Mouse (Mus musculus) adrenal gland, adult 18-20 months (tissue): Measurements from ENCODE around the gene Car8. TPM values are rescaled to one million over a fixed set of nuclear protein-coding genes. Genes with fewer than 3 reads are reported as not detected.
A peak's percentile ranks its signal among the peaks of the same experiment; 100 is the strongest.
"Not testable (repeated sequence)": the region's sequence is repeated elsewhere in the genome, so short reads cannot be mapped to it uniquely, and the experiment has no call there.

Source experiments
- DNase-seq, 2 experiments: peaks; one replicate each; pipeline ENCODE4 v3.0.0; 2021 to 2022; ENCODE audit warnings: low spot score in 2 of 2
- total RNA-seq, 2 experiments: library from RNA; stranded (reverse); gene quantifications; 1 replicate in 1 of 2; 2 replicates in 1 of 2; pipeline ENCODE4 v1.2.3; 2021

Car8 gene
- total RNA-seq, 2 experiments from 2014 or later, result 3.0 to 30.6 TPM

- no peak for DNase-seq
Observed at GRCm38 (mm10) chr4:8205089-8205649, 33.7 kb downstream of the Car8 start.

- DNase-seq, result no peak
Observed at GRCm38 (mm10) chr4:8203367-8203766, 35.5 kb downstream of the Car8 start.

GRCm38 (mm10) chr4:8201631-8202030 lies 37.2 kb downstream of the Car8 start:
- no peak for DNase-seq

GRCm38 (mm10) chr4:8200081-8200480 lies 38.8 kb downstream of the Car8 start:
- peak; percentile 25 to 29 for DNase-seq

GRCm38 (mm10) chr4:8198033-8198432 lies 40.8 kb downstream of the Car8 start:
- peak in 1 of 2 experiments; percentile 32 for DNase-seq

- no peak for DNase-seq
Observed at GRCm38 (mm10) chr4:8190441-8190840, 48.4 kb downstream of the Car8 start.

- no peak for DNase-seq
Observed at GRCm38 (mm10) chr4:8186921-8187687, 51.7 kb downstream of the Car8 start.

GRCm38 (mm10) chr4:8180576-8180975 lies 58.3 kb downstream of the Car8 start:
- no peak for DNase-seq

- DNase-seq, result no peak
Observed at GRCm38 (mm10) chr4:8154589-8155198, 84.1 kb downstream of the Car8 start.

GRCm38 (mm10) chr4:8153926-8154325 lies 84.9 kb downstream of the Car8 start:
- not testable (repeated sequence) for DNase-seq

GRCm38 (mm10) chr4:8137403-8137802 lies 101.4 kb downstream of the Car8 start:
- no peak for DNase-seq

- DNase-seq, result no peak
Observed at GRCm38 (mm10) chr4:8132024-8132423, 106.8 kb downstream of the Car8 start.

- no peak for DNase-seq
Observed at GRCm38 (mm10) chr4:8113558-8113957, 125.3 kb downstream of the Car8 start.

GRCm38 (mm10) chr4:8111891-8112290 lies 127.0 kb downstream of the Car8 start:
- DNase-seq, result no peak

GRCm38 (mm10) chr4:8109906-8110567 lies 128.8 kb downstream of the Car8 start:
- DNase-seq, result no peak

- no peak for DNase-seq
Observed at GRCm38 (mm10) chr4:8101466-8101865, 137.4 kb downstream of the Car8 start.

GRCm38 (mm10) chr4:8098084-8098483 lies 140.8 kb downstream of the Car8 start:
- no peak for DNase-seq

GRCm38 (mm10) chr4:8097683-8098082 lies 141.2 kb downstream of the Car8 start:
- no peak for DNase-seq

GRCm38 (mm10) chr4:8093566-8093965 lies 145.3 kb downstream of the Car8 start:
- not testable (repeated sequence) for DNase-seq
